Mouse (Mus musculus): Measurements from ENCODE around the gene Frmd4b. TPM values are rescaled to one million over a fixed set of nuclear protein-coding genes. Genes with fewer than 3 reads are reported as not detected.

The Frmd4b gene
- total and polyA plus RNA-seq, 3 experiments = 7.3 to 18.1 (median 11.9) TPM

- peaks cover 3% of the 10 kb centered on the region for H3K4me1 ChIP-seq (ENCODE audit: control insufficient read depth, insufficient read depth, low read length)
- H3K9ac ChIP-seq (ENCODE audit: low read depth, low read length) = peak overlapping the region; percentile 15; the same call in 1 of the 2 replicates
- 78% methylated on average over 11 of the region's 11 CpGs for WGBS
- intact Hi-C loops (cut with DNase I) = loop anchor here (2.0 to 5.0 kb wide), 3 partner anchors 37 to 65 kb away; no protein-coding TSS in a partner anchor
- no peaks in the 10 kb centered on the region for H3K27me3 ChIP-seq (ENCODE audit: control insufficient read depth, insufficient read depth, low read length)
- H3K27ac ChIP-seq = peak overlapping the region; percentile 28; the same call in 1 of the 2 replicates
- no peak for DNase-seq
- no peaks in the 10 kb centered on the region for H3K36me3 ChIP-seq (ENCODE audit: control insufficient read depth, insufficient read depth, low read length)
- TF ChIP-seq CTCF (IDR thresholded peaks at IDR 0.05) (no peak), EP300 (IDR thresholded peaks at IDR 0.05; ENCODE audit: insufficient read depth, low read depth, low read length) (no peak), POLR2A (IDR thresholded peaks at IDR 0.05; ENCODE audit: insufficient read depth, low read depth, low read length) (peak; percentile 46; the same call in 1 of the 2 replicates)
- no peaks in the 10 kb centered on the region for H3K79me2 ChIP-seq (replicated peaks; ENCODE audit: control insufficient read depth, insufficient read depth, low read length)
- H3K4me3 ChIP-seq = no peak overlapping the region
Measured at GRCm38 (mm10) chr6:97485886-97486386, 131.4 kb downstream of the Frmd4b start.

GRCm38 (mm10) chr6:97481912-97482311 lies 135.4 kb downstream of the Frmd4b start:
- H3K27ac ChIP-seq = no peak overlapping the region
- no peaks in the 10 kb centered on the region for H3K27me3 ChIP-seq (ENCODE audit: control insufficient read depth, insufficient read depth, low read length)
- intact Hi-C loops (cut with DNase I) = no loop called here
- no peak overlapping the region for H3K4me3 ChIP-seq
- TF ChIP-seq CTCF (IDR thresholded peaks at IDR 0.05) (no peak), POLR2A (IDR thresholded peaks at IDR 0.05; ENCODE audit: insufficient read depth, low read depth, low read length) (no peak), EP300 (IDR thresholded peaks at IDR 0.05; ENCODE audit: insufficient read depth, low read depth, low read length) (no peak)
- no peak overlapping the region for H3K9ac ChIP-seq (ENCODE audit: low read depth, low read length)
- 47% methylated on average over 6 of the region's 6 CpGs for WGBS
- no peaks in the 10 kb centered on the region for H3K36me3 ChIP-seq (ENCODE audit: control insufficient read depth, insufficient read depth, low read length)
- 0 out of 2 replicates have a peak, but pooled peaks cover 2% of the 10 kb centered on the region for H3K4me1 ChIP-seq (ENCODE audit: control insufficient read depth, insufficient read depth, low read length)
- DNase-seq = no peak
- H3K79me2 ChIP-seq (replicated peaks; ENCODE audit: control insufficient read depth, insufficient read depth, low read length) = no peaks in the 10 kb centered on the region

DNA sequence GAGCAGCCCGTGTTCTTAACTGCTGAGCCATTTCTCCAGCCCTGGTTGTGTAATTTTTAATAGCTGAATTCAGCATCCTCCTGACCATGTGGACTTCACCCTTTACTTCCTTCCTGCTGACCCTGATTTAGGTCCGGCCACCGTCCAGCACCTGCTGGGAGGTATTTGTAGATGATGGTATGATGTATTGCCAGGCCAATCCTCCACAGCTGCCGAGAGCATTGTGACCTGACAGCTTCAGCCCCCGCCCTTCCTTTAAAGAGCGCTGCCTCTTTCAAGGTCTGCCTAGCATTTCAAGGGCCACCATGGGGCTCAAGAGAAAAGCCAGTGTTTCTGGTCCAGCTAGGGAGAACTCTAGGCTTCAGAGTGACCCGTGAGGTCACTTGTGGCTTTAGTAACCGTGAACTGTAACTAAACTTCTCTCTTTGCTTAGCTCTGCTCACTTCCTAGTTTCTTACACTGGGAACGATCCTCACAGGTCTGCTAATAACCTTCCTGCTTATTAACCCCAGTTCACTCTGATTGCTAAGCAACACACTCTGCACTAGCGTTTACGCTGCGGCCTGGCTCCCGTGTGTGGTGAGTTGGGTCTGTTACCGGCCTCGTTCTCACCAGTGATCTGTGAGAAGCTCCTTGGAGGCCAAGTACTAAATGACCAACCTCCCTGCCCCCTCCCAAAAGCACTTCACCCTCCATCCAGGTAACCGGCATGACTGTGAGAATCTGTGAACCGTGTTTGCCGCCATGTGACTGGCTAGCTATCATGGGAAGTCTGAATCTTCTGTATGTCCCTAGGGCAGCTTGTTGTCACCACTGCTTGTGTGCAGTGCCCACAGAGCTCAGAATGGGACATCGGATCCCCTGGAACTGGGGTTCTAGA lies 138.1 kb downstream of the Frmd4b start:
- no peaks in the 10 kb centered on the region for H3K36me3 ChIP-seq (ENCODE audit: control insufficient read depth, insufficient read depth, low read length)
- no peaks in the 10 kb centered on the region for H3K4me1 ChIP-seq (ENCODE audit: control insufficient read depth, insufficient read depth, low read length)
- H3K27ac ChIP-seq = peak overlapping the region; percentile 40; the same call in 1 of the 2 replicates
- no peaks in the 10 kb centered on the region for H3K27me3 ChIP-seq (ENCODE audit: control insufficient read depth, insufficient read depth, low read length)
- no peak overlapping the region for H3K4me3 ChIP-seq
- DNase-seq = peak in 1 of 2 experiments; percentile 21
- no peak for TF ChIP-seq POLR2A (IDR thresholded peaks at IDR 0.05; ENCODE audit: insufficient read depth, low read depth, low read length)
- no peak for TF ChIP-seq CTCF (IDR thresholded peaks at IDR 0.05)
- no peak for TF ChIP-seq EP300 (IDR thresholded peaks at IDR 0.05; ENCODE audit: insufficient read depth, low read depth, low read length)
- H3K9ac ChIP-seq (ENCODE audit: low read depth, low read length) = no peak overlapping the region
- H3K79me2 ChIP-seq (replicated peaks; ENCODE audit: control insufficient read depth, insufficient read depth, low read length) = no peaks in the 10 kb centered on the region
- intact Hi-C loops (cut with DNase I) = no loop called here
- 63% methylated on average over 19 of the region's 19 CpGs for WGBS

DNA sequence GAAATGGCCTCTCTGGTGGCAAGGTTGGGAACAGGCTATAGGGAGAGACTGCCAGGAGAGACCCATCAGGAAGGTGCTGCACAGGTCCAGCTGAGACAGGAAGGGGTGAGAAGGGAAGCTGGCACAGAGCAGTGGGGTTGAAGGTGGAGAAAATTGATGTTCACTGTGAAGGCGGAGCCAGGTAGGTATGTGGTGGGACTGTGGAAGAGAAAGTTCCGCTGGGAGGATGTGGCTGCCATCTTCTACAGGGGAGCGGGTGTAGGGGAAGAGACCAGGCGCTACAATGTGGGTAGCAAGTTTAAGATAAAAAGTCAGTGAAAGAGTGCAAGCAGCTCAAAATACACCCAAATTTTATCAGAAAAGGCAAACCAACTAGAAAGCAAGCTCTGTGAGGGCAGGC lies 143.7 kb downstream of the Frmd4b start:
- H3K79me2 ChIP-seq (replicated peaks; ENCODE audit: control insufficient read depth, insufficient read depth, low read length) = no peaks in the 10 kb centered on the region
- no peaks in the 10 kb centered on the region for H3K27me3 ChIP-seq (ENCODE audit: control insufficient read depth, insufficient read depth, low read length)
- TF ChIP-seq POLR2A (IDR thresholded peaks at IDR 0.05; ENCODE audit: insufficient read depth, low read depth, low read length) (no peak), EP300 (IDR thresholded peaks at IDR 0.05; ENCODE audit: insufficient read depth, low read depth, low read length) (no peak)
- 95% methylated on average over 4 of the region's 4 CpGs for WGBS
- no peak overlapping the region for H3K27ac ChIP-seq
- DNase-seq = no peak
- peaks cover 4% of the 10 kb centered on the region for H3K4me1 ChIP-seq (ENCODE audit: control insufficient read depth, insufficient read depth, low read length)
- H3K36me3 ChIP-seq (ENCODE audit: control insufficient read depth, insufficient read depth, low read length) = peaks cover 2% of the 10 kb centered on the region; the same call in 1 of the 2 replicates
- no peak overlapping the region for H3K9ac ChIP-seq (ENCODE audit: low read depth, low read length)
- no peak overlapping the region for H3K4me3 ChIP-seq
- intact Hi-C loops (cut with DNase I) = no loop called here

GRCm38 (mm10) chr6:97472873-97473550 lies 144.3 kb downstream of the Frmd4b start:
- intact Hi-C loops (cut with DNase I) = no loop called here
- TF ChIP-seq EP300 (IDR thresholded peaks at IDR 0.05; ENCODE audit: insufficient read depth, low read depth, low read length) (no peak), CTCF (IDR thresholded peaks at IDR 0.05) (no peak), POLR2A (IDR thresholded peaks at IDR 0.05; ENCODE audit: insufficient read depth, low read depth, low read length) (no peak)
- peaks cover 2% of the 10 kb centered on the region; the same call in 1 of the 2 replicates for H3K36me3 ChIP-seq (ENCODE audit: control insufficient read depth, insufficient read depth, low read length)
- no peaks in the 10 kb centered on the region for H3K27me3 ChIP-seq (ENCODE audit: control insufficient read depth, insufficient read depth, low read length)
- no peak overlapping the region for H3K27ac ChIP-seq
- WGBS = 43% methylated on average over 4 of the region's 4 CpGs
- H3K9ac ChIP-seq (ENCODE audit: low read depth, low read length) = no peak overlapping the region
- H3K79me2 ChIP-seq (replicated peaks; ENCODE audit: control insufficient read depth, insufficient read depth, low read length) = no peaks in the 10 kb centered on the region
- DNase-seq = no peak
- H3K4me3 ChIP-seq = no peak overlapping the region
- H3K4me1 ChIP-seq (ENCODE audit: control insufficient read depth, insufficient read depth, low read length) = peaks cover 4% of the 10 kb centered on the region
